Mouse (Mus musculus) midbrain, embryonic 16.5 days (tissue): Measurements from ENCODE around the gene Magoh. TPM values are rescaled to one million over a fixed set of nuclear protein-coding genes. Genes with fewer than 3 reads are reported as not detected.

Experiments
- ATAC-seq: fragments of 200-750 bp; cut with Nextera tagmentation; 2 replicates; pipeline ENCODE4 v1.8.0; 2017; ENCODE audit warnings: moderate TSS enrichment
- H3K27ac ChIP-seq: fragments of 300-500 bp; sonication (generic); 2 replicates; pipeline ENCODE4 v1.5.1; 2014; ENCODE audit warnings: mild to moderate bottlenecking, low read length, mixed read lengths
- H3K27me3 ChIP-seq: fragments of 300-500 bp; sonication (generic); 2 replicates; pipeline ENCODE4 v1.6.1; 2014; ENCODE audit warnings: low read depth, low read length, mixed read lengths; ENCODE audit not compliant: control insufficient read depth, insufficient read depth
- H3K36me3 ChIP-seq: fragments of 300-500 bp; sonication (generic); 2 replicates; pipeline ENCODE4 v1.6.1; 2014; ENCODE audit warnings: mild to moderate bottlenecking, low read length, moderate library complexity, mixed read lengths; ENCODE audit not compliant: control insufficient read depth, insufficient read depth
- H3K4me1 ChIP-seq: fragments of 300-500 bp; sonication (generic); 2 replicates; pipeline ENCODE4 v1.6.1; 2014; ENCODE audit warnings: mild to moderate bottlenecking, low read length, mixed read lengths; ENCODE audit not compliant: control insufficient read depth, insufficient read depth
- H3K4me2 ChIP-seq: fragments of 300-500 bp; sonication (generic); 2 replicates; pipeline ENCODE4 v1.6.1; 2014; ENCODE audit warnings: mild to moderate bottlenecking, low read length, mixed read lengths
- H3K4me3 ChIP-seq: fragments of 300-500 bp; sonication (generic); 2 replicates; pipeline ENCODE4 v1.5.1; 2014; ENCODE audit warnings: low read depth, mild to moderate bottlenecking, low read length, moderate library complexity, mixed read lengths
- H3K9ac ChIP-seq: fragments of 300-500 bp; sonication (generic); 2 replicates; pipeline ENCODE4 v1.6.1; 2014; ENCODE audit warnings: low read depth, low read length, mixed read lengths
- H3K9me3 ChIP-seq: fragments of 300-500 bp; sonication (generic); replicated peaks from 2 replicates; pipeline ENCODE4 v1.6.1; 2014; ENCODE audit warnings: mild to moderate bottlenecking, low read length, mixed read lengths; ENCODE audit not compliant: control insufficient read depth, poor library complexity, severe bottlenecking
- WGBS: fragments of 180-500 bp; shearing (Covaris S2); extraction: QIAGEN DNeasy Blood & Tissue Kit; methylation state at CpG from one replicate; pipeline ENCODE4 v1.1.7; 2014; 5-methylcytosine and 5-hydroxymethylcytosine counted together
- polyA plus RNA-seq: library from polyadenylated mRNA; unstranded; fragments of >200 nt; fragmentation: Nextera tagmentation; extraction: Ambion mirVana; gene quantifications from 2 replicates; pipeline ENCODE4 v1.2.1, GENCODE M21; 2015

Magoh gene
- polyA plus RNA-seq, 1 experiment from 2014 or later, result 103 TPM

DNA sequence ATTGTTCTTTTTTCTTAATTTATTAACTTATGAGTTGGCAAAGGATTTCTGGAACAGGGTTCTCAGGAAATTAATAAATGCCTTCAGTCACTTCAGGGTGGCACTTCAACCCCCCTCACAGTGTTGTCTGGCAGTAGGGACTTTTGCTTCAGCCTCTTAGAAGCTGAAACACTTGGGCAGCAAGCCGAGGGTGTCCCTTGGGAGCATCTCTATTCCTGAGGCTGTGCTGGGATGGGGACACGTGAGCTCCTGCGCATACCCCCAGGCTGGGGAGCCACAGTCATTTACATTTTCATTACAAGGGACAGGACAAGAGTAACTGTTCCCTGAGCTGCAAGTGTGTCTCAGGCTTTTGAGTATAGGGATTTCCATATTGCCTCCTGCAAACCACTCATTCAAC, 41.6 kb upstream of the Magoh start:
- H3K36me3 ChIP-seq, result no peaks in the 10 kb centered on the region; the same call in 1 of the 2 replicates
- H3K4me3 ChIP-seq, result no peak overlapping the region
- no peak overlapping the region for H3K4me2 ChIP-seq
- ATAC-seq, result no peak
- no peaks in the 10 kb centered on the region for H3K27me3 ChIP-seq
- 0 out of 2 replicates have a peak overlapping the region, but pooled peaks have one; percentile 48 for H3K9ac ChIP-seq
- H3K4me1 ChIP-seq, result peaks cover 71% of the 10 kb centered on the region
- no peaks in the 10 kb centered on the region for H3K9me3 ChIP-seq
- no peak overlapping the region for H3K27ac ChIP-seq
- WGBS, result 35% methylated on average over 3 of the region's 3 CpGs

DNA sequence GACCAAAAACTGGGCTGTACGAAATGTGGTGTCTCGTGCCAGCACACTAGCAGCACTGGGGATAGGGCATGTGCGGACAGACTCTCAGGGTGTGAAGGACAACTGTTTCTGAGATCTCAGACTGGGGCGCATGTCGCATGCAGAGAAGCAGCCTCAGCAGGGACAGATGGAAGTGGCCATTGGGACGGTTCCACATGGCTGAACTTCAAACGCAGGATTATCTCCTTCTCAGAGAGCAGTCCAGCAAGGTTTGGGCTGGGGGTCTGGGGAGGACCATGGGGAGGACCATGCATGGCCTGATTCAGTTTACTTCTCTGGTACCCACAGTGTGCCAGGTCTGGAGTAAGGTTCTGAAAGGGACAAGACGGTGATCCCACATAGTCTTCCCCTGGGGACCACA, 35.9 kb upstream of the Magoh start:
- H3K36me3 ChIP-seq, result peaks cover 5% of the 10 kb centered on the region; the same call in 1 of the 2 replicates
- no peak overlapping the region for H3K27ac ChIP-seq
- no peak overlapping the region for H3K9ac ChIP-seq
- peaks cover 17% of the 10 kb centered on the region for H3K4me1 ChIP-seq
- no peak overlapping the region for H3K4me3 ChIP-seq
- WGBS, result 30% methylated on average over 8 of the region's 8 CpGs
- no peak for ATAC-seq
- peaks cover 8% of the 10 kb centered on the region; the same call in 1 of the 2 replicates for H3K27me3 ChIP-seq
- H3K9me3 ChIP-seq, result no peaks in the 10 kb centered on the region
- H3K4me2 ChIP-seq, result no peak overlapping the region

DNA sequence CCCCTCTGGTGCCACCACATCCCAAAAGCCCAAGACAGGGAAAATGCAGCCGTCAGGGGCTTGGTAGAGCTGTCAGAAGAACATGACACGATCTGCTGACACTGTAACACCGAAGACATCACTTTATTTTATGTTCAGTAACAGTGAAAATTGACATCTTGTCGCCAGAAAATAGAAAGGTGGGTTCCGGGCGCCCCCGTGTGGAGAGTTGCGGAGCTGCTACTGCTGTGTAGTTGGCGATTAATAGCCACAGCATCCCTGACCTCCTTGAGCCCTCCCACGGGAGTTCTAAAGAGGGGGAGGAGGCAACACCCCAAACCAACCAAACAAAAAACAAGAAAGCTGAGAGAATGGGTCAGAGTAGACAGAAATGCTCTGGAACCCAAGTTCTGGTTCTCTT, 34.6 kb upstream of the Magoh start:
- no peak overlapping the region for H3K4me2 ChIP-seq
- 2% methylated on average over 10 of the region's 10 CpGs for WGBS
- H3K27ac ChIP-seq, result peak overlapping the region; percentile 47
- H3K9ac ChIP-seq, result no peak overlapping the region
- peak; percentile 25; the same call in 1 of the 2 replicates for ATAC-seq
- no peaks in the 10 kb centered on the region for H3K9me3 ChIP-seq
- no peak overlapping the region for H3K4me3 ChIP-seq
- H3K4me1 ChIP-seq, result peaks cover 13% of the 10 kb centered on the region
- H3K36me3 ChIP-seq, result peaks cover 7% of the 10 kb centered on the region; the same call in 1 of the 2 replicates
- H3K27me3 ChIP-seq, result peaks cover 8% of the 10 kb centered on the region; the same call in 1 of the 2 replicates

DNA sequence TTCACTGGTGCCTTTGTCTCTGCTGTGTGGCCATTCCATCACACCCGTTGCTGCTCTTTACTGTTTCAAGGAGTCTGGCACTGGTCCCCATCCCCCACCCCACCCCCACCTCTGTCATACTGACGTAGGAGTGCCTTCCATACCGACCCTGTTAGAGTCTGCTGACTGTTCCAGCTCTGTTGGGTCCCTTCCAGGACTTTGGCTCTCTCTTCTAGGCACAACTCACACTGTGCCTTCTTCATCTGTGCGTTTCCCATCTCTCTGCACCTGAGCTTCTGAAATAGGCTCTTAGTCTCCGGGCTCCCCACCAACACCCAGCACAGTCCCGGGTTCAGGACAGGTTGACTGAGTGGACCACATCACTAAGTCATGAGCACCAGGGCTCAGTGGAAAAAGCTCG, 32.8 kb upstream of the Magoh start:
- Histone ChIP-seq H3K27me3 (peaks cover 8% of the 10 kb centered on the region; the same call in 1 of the 2 replicates), H3K4me1 (peaks cover 10% of the 10 kb centered on the region; the same call in 1 of the 2 replicates), H3K27ac (no peak overlapping the region), H3K4me3 (no peak overlapping the region), H3K4me2 (no peak overlapping the region), H3K9me3 (no peaks in the 10 kb centered on the region), H3K36me3 (peaks cover 10% of the 10 kb centered on the region; the same call in 1 of the 2 replicates), H3K9ac (0 out of 2 replicates have a peak overlapping the region, but pooled peaks have one; percentile 6)
- no peak for ATAC-seq
- WGBS, result 59% methylated on average over 7 of the region's 7 CpGs

DNA sequence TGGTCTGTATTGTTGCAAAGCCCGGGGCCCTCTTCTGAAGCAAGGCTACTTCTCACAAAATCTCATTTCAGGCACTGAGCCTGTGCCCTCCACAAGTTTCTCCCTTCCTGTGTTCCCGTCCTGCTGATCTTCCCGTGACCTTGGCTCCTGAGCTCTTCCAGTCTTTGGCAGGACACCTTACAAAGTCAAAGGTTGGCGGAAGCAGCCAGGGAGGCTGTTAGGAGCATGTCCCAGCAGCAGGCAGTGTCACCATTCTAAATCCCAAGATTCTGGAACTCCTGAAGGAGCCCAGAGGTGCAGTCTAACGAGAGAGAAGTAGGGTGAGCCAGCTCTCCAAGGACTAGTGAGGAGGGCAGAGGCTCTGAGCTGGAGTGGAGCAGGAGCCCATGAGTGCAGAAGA, 31.0 kb upstream of the Magoh start:
- Histone ChIP-seq H3K36me3 (peaks cover 16% of the 10 kb centered on the region), H3K9ac (no peak overlapping the region), H3K4me3 (no peak overlapping the region), H3K27ac (no peak overlapping the region), H3K27me3 (peaks cover 8% of the 10 kb centered on the region; the same call in 1 of the 2 replicates), H3K9me3 (no peaks in the 10 kb centered on the region), H3K4me1 (peaks cover 4% of the 10 kb centered on the region; the same call in 1 of the 2 replicates), H3K4me2 (no peak overlapping the region)
- no peak for ATAC-seq
- 81% methylated on average over 5 of the region's 5 CpGs for WGBS

DNA sequence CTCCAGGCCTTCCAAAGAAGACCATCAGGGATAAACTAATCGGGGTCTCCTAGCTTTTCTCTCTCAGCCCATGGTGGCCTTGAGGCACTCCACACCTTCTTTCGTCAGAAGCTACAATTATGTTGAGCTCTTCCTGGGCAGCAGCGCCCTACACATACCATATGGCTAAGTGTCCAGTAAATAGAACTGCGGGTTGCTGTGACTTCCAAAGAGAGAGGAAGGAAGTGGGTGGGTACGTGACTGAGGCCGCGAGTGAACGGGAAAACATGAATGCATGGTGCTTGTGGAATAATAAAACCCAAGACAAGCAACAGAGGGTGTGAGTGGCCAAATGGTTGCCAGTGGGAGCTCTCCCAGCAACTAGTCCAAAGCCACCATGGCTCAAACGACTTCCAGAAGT, 29.9 kb upstream of the Magoh start:
- H3K27me3 ChIP-seq, result peaks cover 8% of the 10 kb centered on the region; the same call in 1 of the 2 replicates
- no peak overlapping the region for H3K4me2 ChIP-seq
- ATAC-seq, result no peak
- 88% methylated on average over 9 of the region's 9 CpGs for whole genome bisulfite sequencing
- H3K4me3 ChIP-seq, result no peak overlapping the region
- H3K4me1 ChIP-seq, result peaks cover 1% of the 10 kb centered on the region; the same call in 1 of the 2 replicates
- H3K36me3 ChIP-seq, result peaks cover 21% of the 10 kb centered on the region
- H3K9ac ChIP-seq, result no peak overlapping the region
- H3K9me3 ChIP-seq, result no peaks in the 10 kb centered on the region
- no peak overlapping the region for H3K27ac ChIP-seq

DNA sequence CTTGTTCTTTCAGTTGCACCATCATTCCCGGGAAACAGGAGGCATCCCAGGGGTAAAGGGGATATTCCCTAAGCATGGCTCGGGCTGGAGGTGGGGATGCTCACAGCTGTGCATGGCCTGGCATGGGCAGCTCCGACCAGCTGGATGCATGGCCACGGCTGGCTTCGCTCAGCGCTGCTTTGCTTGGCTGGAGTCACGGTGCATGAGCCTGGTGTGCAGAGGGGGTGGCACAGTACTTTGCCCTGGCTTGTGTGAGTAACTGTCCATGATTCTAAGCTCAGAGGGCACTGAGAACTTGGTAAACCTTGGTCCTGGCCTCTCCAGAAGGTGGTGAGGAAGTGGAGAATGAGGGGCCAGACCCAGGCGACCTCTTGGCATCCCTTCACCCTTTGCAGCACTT, 29.5 kb upstream of the Magoh start:
- Histone ChIP-seq H3K36me3 (peaks cover 23% of the 10 kb centered on the region), H3K4me3 (no peak overlapping the region), H3K4me1 (no peaks in the 10 kb centered on the region), H3K27ac (no peak overlapping the region), H3K4me2 (no peak overlapping the region), H3K9ac (no peak overlapping the region), H3K27me3 (peaks cover 8% of the 10 kb centered on the region; the same call in 1 of the 2 replicates), H3K9me3 (no peaks in the 10 kb centered on the region)
- 86% methylated on average over 8 of the region's 8 CpGs for WGBS
- no peak for ATAC-seq

DNA sequence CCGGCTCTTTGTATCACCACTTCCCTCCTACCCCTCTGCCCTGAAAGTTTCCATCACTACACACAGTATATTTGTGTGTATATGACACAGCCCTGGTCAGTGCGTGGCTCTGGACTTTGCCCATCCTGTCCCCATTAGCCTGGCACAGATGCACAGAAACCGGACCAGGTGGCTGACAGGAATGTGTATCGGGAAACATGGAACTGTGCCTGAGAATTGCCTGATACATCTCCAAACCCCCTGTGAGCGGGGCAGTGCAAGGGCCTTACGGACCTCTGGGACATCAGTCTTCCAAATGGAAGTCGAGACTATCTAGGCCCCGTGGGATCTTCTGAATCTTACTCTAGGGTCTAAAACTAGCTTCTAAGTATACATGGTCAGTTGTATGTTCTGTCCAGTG, 26.2 kb upstream of the Magoh start:
- no peak for ATAC-seq
- Histone ChIP-seq H3K9me3 (no peaks in the 10 kb centered on the region), H3K4me3 (no peak overlapping the region), H3K27me3 (no peaks in the 10 kb centered on the region), H3K4me2 (no peak overlapping the region), H3K4me1 (no peaks in the 10 kb centered on the region), H3K27ac (no peak overlapping the region), H3K36me3 (peaks cover 38% of the 10 kb centered on the region), H3K9ac (no peak overlapping the region)
- 97% methylated on average over 8 of the region's 8 CpGs for WGBS

DNA sequence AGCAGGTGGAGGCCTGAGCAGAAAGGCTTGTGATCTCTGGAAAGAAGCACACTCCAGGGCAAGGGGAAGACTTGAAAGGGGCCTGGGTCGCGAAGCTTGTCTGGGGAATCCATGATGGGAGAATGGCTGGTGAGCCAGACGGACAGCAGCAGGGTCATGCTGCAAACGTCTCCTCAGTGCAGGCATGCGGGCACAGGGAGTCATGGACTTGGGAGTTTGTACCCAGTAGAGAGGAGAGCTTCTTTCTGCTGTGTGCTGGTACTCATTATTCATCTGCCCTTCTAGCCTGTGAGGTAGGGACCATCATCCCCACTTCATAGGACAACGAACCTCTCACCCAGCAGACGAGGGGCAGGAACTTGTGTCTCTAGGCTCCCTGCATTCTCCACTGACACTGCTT, 25.7 kb upstream of the Magoh start:
- H3K4me1 ChIP-seq, result no peaks in the 10 kb centered on the region
- no peak overlapping the region for H3K27ac ChIP-seq
- H3K4me2 ChIP-seq, result no peak overlapping the region
- no peak overlapping the region for H3K9ac ChIP-seq
- H3K36me3 ChIP-seq, result peaks cover 39% of the 10 kb centered on the region
- no peaks in the 10 kb centered on the region for H3K27me3 ChIP-seq
- 93% methylated on average over 7 of the region's 7 CpGs for WGBS
- ATAC-seq, result no peak
- no peaks in the 10 kb centered on the region for H3K9me3 ChIP-seq
- no peak overlapping the region for H3K4me3 ChIP-seq
